Mouse (Mus musculus) c-Kit-negative CD71-positive TER-119-positive erythroid progenitor cells, embryonic 14.5 days (primary cell): ENCODE results near the gene Fgfr2.

Experiments used
- DNase-seq: peaks from one replicate; pipeline ENCODE4 v3.0.0-alpha.2; 2013; ENCODE audit warnings: low read depth, low spot score

Gene Fgfr2

GRCm38 (mm10) chr7:131554341-131555180 lies 1568.6 kb downstream of the Fgfr2 start:
- no peak for DNase-seq

- no peak for DNase-seq
Observed at GRCm38 (mm10) chr7:131553771-131554175, 1569.4 kb downstream of the Fgfr2 start.

- no peak for DNase-seq
Observed at GRCm38 (mm10) chr7:131552781-131553180, 1570.4 kb downstream of the Fgfr2 start.

- DNase-seq: no peak
Observed at GRCm38 (mm10) chr7:131551931-131552741, 1571.0 kb downstream of the Fgfr2 start.

- DNase-seq: no peak
Observed at GRCm38 (mm10) chr7:131551471-131551870, 1571.7 kb downstream of the Fgfr2 start.

- DNase-seq: no peak
Observed at GRCm38 (mm10) chr7:131548473-131548872, 1574.7 kb downstream of the Fgfr2 start, which contains the start of gene Hmx2. Gene Hmx2, plus strand, starts transcription at chr7:131548773.

GRCm38 (mm10) chr7:131547481-131547880 lies 1575.7 kb downstream of the Fgfr2 start:
- no peak for DNase-seq

- no peak for DNase-seq
Observed at GRCm38 (mm10) chr7:131546423-131546822, 1576.7 kb downstream of the Fgfr2 start.

- DNase-seq: no peak
Observed at GRCm38 (mm10) chr7:131545701-131546385, 1577.3 kb downstream of the Fgfr2 start.

GRCm38 (mm10) chr7:131544871-131545270 lies 1578.3 kb downstream of the Fgfr2 start:
- no peak for DNase-seq

GRCm38 (mm10) chr7:131543623-131544481 lies 1579.3 kb downstream of the Fgfr2 start:
- no peak for DNase-seq

- no peak for DNase-seq
Observed at GRCm38 (mm10) chr7:131542872-131543622, 1580.1 kb downstream of the Fgfr2 start.

- DNase-seq: no peak
Observed at GRCm38 (mm10) chr7:131542115-131542871, 1580.9 kb downstream of the Fgfr2 start, which contains the start of gene Hmx3. Gene Hmx3, plus strand, starts transcription at chr7:131542867.

GRCm38 (mm10) chr7:131541184-131542114 lies 1581.7 kb downstream of the Fgfr2 start:
- no peak for DNase-seq

GRCm38 (mm10) chr7:131539979-131540378 lies 1583.2 kb downstream of the Fgfr2 start:
- DNase-seq: peak; percentile 27

- no peak for DNase-seq
Observed at GRCm38 (mm10) chr7:131503739-131504138, 1619.4 kb downstream of the Fgfr2 start.

GRCm38 (mm10) chr7:131478403-131478802 lies 1644.7 kb downstream of the Fgfr2 start:
- no peak for DNase-seq

- DNase-seq: no peak
Observed at GRCm38 (mm10) chr7:131477140-131477539, 1646.0 kb downstream of the Fgfr2 start.
